Mouse (Mus musculus): ENCODE data around the gene Mum1. TPM values are rescaled to one million over a fixed set of nuclear protein-coding genes. Genes with fewer than 3 reads are reported as not detected.

Gene Mum1
- polyA plus RNA-seq, 2 experiments: 50.1 to 91.5 TPM

DNA sequence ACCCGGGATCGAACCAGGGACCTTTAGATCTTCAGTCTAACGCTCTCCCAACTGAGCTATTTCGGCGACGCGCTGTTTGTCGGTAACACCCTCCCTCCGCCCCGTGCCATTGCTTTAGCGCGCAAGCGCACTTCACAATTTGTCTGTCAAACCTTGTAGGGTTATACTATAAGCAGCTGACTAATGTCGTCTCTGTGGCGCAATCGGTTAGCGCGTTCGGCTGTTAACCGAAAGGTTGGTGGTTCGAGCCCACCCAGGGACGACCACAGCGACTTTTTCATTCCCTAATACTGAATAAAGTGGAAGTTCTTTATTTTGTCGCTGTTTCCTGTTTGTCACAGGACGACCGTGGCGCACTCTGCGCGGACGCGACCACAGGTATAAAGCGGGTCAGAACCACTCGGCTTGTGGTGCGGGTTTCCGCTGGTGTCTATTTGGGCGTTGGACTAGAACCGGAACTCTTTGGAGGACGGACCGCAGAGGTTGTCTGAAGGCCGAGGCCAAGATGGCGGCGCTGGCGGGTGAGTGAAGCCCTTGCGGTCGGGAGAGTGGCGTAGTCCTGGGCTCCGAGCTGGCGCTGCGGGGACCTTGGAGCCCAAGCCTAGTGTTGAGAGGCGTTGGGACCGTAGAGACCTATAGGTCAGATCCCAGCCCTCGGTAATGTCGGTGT lies 22.9 kb downstream of the Mum1 start, which contains the start of gene Ndufs7:
TSS of gene Ndufs7 (plus strand) at position 151 of the 670 bp plus-strand sequence.
- ATAC-seq (ENCODE audit: low FRiP score, low read depth) (peak; percentile 93), DNase-seq (ENCODE audit: low spot score) (peak; percentile 94)
- TF ChIP-seq POLR2A (IDR thresholded peaks at IDR 0.05; ENCODE audit: borderline replicate concordance, extremely low read depth, insufficient read depth, insufficient read length): peak; percentile 95; the same call in 1 of the 2 replicates
- Histone ChIP-seq H3K4me3 (replicated peaks; ENCODE audit: low read length) (peak within 1 kb of the TSS; percentile 74), H3K9ac (ENCODE audit: low read depth, low read length, severe bottlenecking) (peak within 1 kb of the TSS; percentile 73), H3K9me3 (ENCODE audit: control insufficient read depth, low read length) (no peaks in the 10 kb centered on the region), H3K36me3 (ENCODE audit: control insufficient read depth, insufficient read depth, low read length) (peaks cover 21% of the 10 kb centered on the region), H3K4me1 (ENCODE audit: control insufficient read depth, insufficient read depth, low read length) (peaks cover 11% of the 10 kb centered on the region; the same call in 1 of the 2 replicates), H3K27me3 (ENCODE audit: control insufficient read depth, insufficient read depth, low read length) (no peaks in the 10 kb centered on the region), H3K4me2 (replicated peaks; ENCODE audit: low read depth, low read length, severe bottlenecking) (peak within 1 kb of the TSS; percentile 89), H3K27ac (replicated peaks; ENCODE audit: low read depth, low read length) (peak within 1 kb of the TSS; percentile 82)
- under 1% methylated on average over 53 of the region's 53 CpGs for WGBS

DNA sequence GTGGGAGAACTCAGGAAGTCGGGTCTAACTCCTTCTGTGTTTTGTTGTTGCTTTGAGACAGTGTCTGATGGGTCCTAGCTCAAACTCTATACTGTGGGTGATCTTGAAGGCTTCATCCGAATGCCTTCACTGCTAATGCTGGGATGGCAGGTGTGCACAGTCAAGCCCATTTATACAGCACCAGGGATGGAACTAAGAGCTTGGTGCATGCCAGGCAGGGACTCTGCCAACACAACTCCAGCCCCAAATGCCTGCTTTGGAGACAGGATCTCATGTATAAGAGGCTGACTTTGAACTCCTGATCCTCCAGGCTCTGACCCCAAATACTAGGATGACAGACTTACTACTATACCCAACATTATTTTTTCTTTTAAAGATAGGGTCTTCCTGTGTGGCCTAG lies 23.8 kb downstream of the Mum1 start:
- H3K4me3 ChIP-seq (replicated peaks; ENCODE audit: low read length): peak overlapping the region; percentile 74
- H3K4me2 ChIP-seq (replicated peaks; ENCODE audit: low read depth, low read length, severe bottlenecking): peak overlapping the region; percentile 89
- peaks cover 11% of the 10 kb centered on the region; the same call in 1 of the 2 replicates for H3K4me1 ChIP-seq (ENCODE audit: control insufficient read depth, insufficient read depth, low read length)
- 45% methylated on average over 2 of the region's 2 CpGs for WGBS
- H3K36me3 ChIP-seq (ENCODE audit: control insufficient read depth, insufficient read depth, low read length): peaks cover 23% of the 10 kb centered on the region
- peak overlapping the region; percentile 73 for H3K9ac ChIP-seq (ENCODE audit: low read depth, low read length, severe bottlenecking)
- no peaks in the 10 kb centered on the region for H3K27me3 ChIP-seq (ENCODE audit: control insufficient read depth, insufficient read depth, low read length)
- no peak for TF ChIP-seq POLR2A (IDR thresholded peaks at IDR 0.05; ENCODE audit: borderline replicate concordance, extremely low read depth, insufficient read depth, insufficient read length)
- DNase-seq (ENCODE audit: low spot score) (no peak), ATAC-seq (ENCODE audit: low FRiP score, low read depth) (no peak)
- H3K27ac ChIP-seq (replicated peaks; ENCODE audit: low read depth, low read length): 0 out of 2 replicates have a peak overlapping the region, but pooled peaks have one; percentile 82
- no peaks in the 10 kb centered on the region for H3K9me3 ChIP-seq (ENCODE audit: control insufficient read depth, low read length)

GRCm38 (mm10) chr10:80250573-80250972 lies 24.3 kb downstream of the Mum1 start:
- Histone ChIP-seq H3K27ac (replicated peaks; ENCODE audit: low read depth, low read length) (no peak overlapping the region), H3K4me1 (ENCODE audit: control insufficient read depth, insufficient read depth, low read length) (0 out of 2 replicates have a peak, but pooled peaks cover 7% of the 10 kb centered on the region), H3K4me2 (replicated peaks; ENCODE audit: low read depth, low read length, severe bottlenecking) (0 out of 2 replicates have a peak overlapping the region, but pooled peaks have one; percentile 89), H3K36me3 (ENCODE audit: control insufficient read depth, insufficient read depth, low read length) (peaks cover 28% of the 10 kb centered on the region), H3K4me3 (replicated peaks; ENCODE audit: low read length) (peak overlapping the region; percentile 74; the same call in 1 of the 2 replicates), H3K9ac (ENCODE audit: low read depth, low read length, severe bottlenecking) (no peak overlapping the region), H3K9me3 (ENCODE audit: control insufficient read depth, low read length) (no peaks in the 10 kb centered on the region), H3K27me3 (ENCODE audit: control insufficient read depth, insufficient read depth, low read length) (no peaks in the 10 kb centered on the region)
- DNase-seq (ENCODE audit: low spot score): no peak
- no peak for TF ChIP-seq POLR2A (IDR thresholded peaks at IDR 0.05; ENCODE audit: borderline replicate concordance, extremely low read depth, insufficient read depth, insufficient read length)
- WGBS: 81% methylated on average over 4 of the region's 4 CpGs
- no peak for ATAC-seq (ENCODE audit: low FRiP score, low read depth)

DNA sequence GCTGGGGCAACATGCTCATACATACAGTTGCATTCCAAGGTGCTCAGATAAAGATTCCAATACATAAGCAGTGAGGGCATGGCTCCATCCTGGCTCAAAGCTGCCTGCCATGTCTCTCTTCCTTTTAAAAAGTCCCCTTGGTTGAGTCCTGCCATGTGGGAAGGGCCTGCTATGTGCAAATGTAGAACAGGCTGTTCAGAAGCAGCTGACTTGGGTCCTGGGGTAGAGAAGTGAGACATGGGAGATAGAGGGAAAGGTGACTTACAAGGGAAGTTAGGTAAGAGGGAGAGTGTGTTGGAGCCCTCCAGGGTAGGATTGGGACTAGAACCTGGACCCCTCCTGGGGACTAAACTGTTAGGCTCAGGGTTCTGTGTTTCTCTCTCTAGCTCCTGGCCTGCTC lies 25.8 kb downstream of the Mum1 start:
- ATAC-seq (ENCODE audit: low FRiP score, low read depth) (no peak), DNase-seq (ENCODE audit: low spot score) (no peak)
- Histone ChIP-seq H3K36me3 (ENCODE audit: control insufficient read depth, insufficient read depth, low read length) (peaks cover 42% of the 10 kb centered on the region), H3K4me2 (replicated peaks; ENCODE audit: low read depth, low read length, severe bottlenecking) (no peak overlapping the region), H3K9me3 (ENCODE audit: control insufficient read depth, low read length) (no peaks in the 10 kb centered on the region), H3K4me3 (replicated peaks; ENCODE audit: low read length) (no peak overlapping the region), H3K4me1 (ENCODE audit: control insufficient read depth, insufficient read depth, low read length) (0 out of 2 replicates have a peak, but pooled peaks cover 7% of the 10 kb centered on the region), H3K27me3 (ENCODE audit: control insufficient read depth, insufficient read depth, low read length) (no peaks in the 10 kb centered on the region), H3K9ac (ENCODE audit: low read depth, low read length, severe bottlenecking) (no peak overlapping the region), H3K27ac (replicated peaks; ENCODE audit: low read depth, low read length) (no peak overlapping the region)
- no peak for TF ChIP-seq POLR2A (IDR thresholded peaks at IDR 0.05; ENCODE audit: borderline replicate concordance, extremely low read depth, insufficient read depth, insufficient read length)

- H3K36me3 ChIP-seq (ENCODE audit: control insufficient read depth, insufficient read depth, low read length): peaks cover 46% of the 10 kb centered on the region
- no peak overlapping the region for H3K9ac ChIP-seq (ENCODE audit: low read depth, low read length, severe bottlenecking)
- H3K27ac ChIP-seq (replicated peaks; ENCODE audit: low read depth, low read length): no peak overlapping the region
- no peak overlapping the region for H3K4me3 ChIP-seq (replicated peaks; ENCODE audit: low read length)
- ATAC-seq (ENCODE audit: low FRiP score, low read depth) (no peak), DNase-seq (ENCODE audit: low spot score) (no peak)
- H3K4me1 ChIP-seq (ENCODE audit: control insufficient read depth, insufficient read depth, low read length): 0 out of 2 replicates have a peak, but pooled peaks cover 7% of the 10 kb centered on the region
- no peaks in the 10 kb centered on the region for H3K27me3 ChIP-seq (ENCODE audit: control insufficient read depth, insufficient read depth, low read length)
- 93% methylated on average over 11 of the region's 11 CpGs for WGBS
- H3K9me3 ChIP-seq (ENCODE audit: control insufficient read depth, low read length): no peaks in the 10 kb centered on the region
- no peak for TF ChIP-seq POLR2A (IDR thresholded peaks at IDR 0.05; ENCODE audit: borderline replicate concordance, extremely low read depth, insufficient read depth, insufficient read length)
- H3K4me2 ChIP-seq (replicated peaks; ENCODE audit: low read depth, low read length, severe bottlenecking): no peak overlapping the region
Observed at GRCm38 (mm10) chr10:80252493-80253274, 26.4 kb downstream of the Mum1 start.

All from limb, embryonic 14.5 days (tissue).